Mouse (Mus musculus) MEL (cell line): ENCODE data around the gene Fbxl19. TPM values are rescaled to one million over a fixed set of nuclear protein-coding genes. Genes with fewer than 3 reads are reported as not detected.
"Not testable (repeated sequence)": the region's sequence is repeated elsewhere in the genome, so short reads cannot be mapped to it uniquely, and the experiment has no call there.

Experiments used
- DNase-seq: peaks from one replicate; pipeline ENCODE4 v3.0.0; 2011; ENCODE audit warnings: low read depth, low spot score
- H3K27ac ChIP-seq: 2 replicates; pipeline ENCODE4 v1.5.1; 2012; ENCODE audit warnings: low read depth, mild to moderate bottlenecking, control low read depth, low read length, moderate library complexity; ENCODE audit not compliant: control insufficient read depth
- H3K27me3 ChIP-seq, 2 experiments: fragments of 150-350 bp in 1 of 2; sonication (generic) in 1 of 2; 2 replicates each; pipeline ENCODE4 v1.6.1; 2012; ENCODE audit warnings: low read length in 2 of 2, mild to moderate bottlenecking in 2 of 2, improper control_type of control experiment in 1 of 2, moderate library complexity in 1 of 2; ENCODE audit not compliant: insufficient read depth in 2 of 2, control insufficient read depth in 1 of 2
- H3K36me3 ChIP-seq, 2 experiments: 2 replicates each; pipeline ENCODE4 v1.6.1; 2012 to 2014; ENCODE audit warnings: low read length in 2 of 2, improper control_type of control experiment in 1 of 2, inconsistent platforms in 1 of 2, mild to moderate bottlenecking in 1 of 2; ENCODE audit not compliant: insufficient read depth in 2 of 2, control insufficient read depth in 1 of 2
- H3K4me1 ChIP-seq, 2 experiments: fragments of 150-350 bp in 1 of 2; sonication (generic) in 1 of 2; 2 replicates each; pipeline ENCODE4 v1.6.1; 2012; ENCODE audit warnings: low read length in 2 of 2, improper control_type of control experiment in 1 of 2, mild to moderate bottlenecking in 1 of 2; ENCODE audit not compliant: insufficient read depth in 2 of 2, control insufficient read depth in 1 of 2
- H3K4me3 ChIP-seq, 2 experiments: fragments of 150-350 bp in 1 of 2; sonication (generic) in 1 of 2; 2 replicates each; pipeline ENCODE4 v1.5.1; 2012; ENCODE audit warnings: low read depth in 2 of 2, low read length in 2 of 2, mild to moderate bottlenecking in 2 of 2, moderate library complexity in 2 of 2, control low read depth in 1 of 2, improper control_type of control experiment in 1 of 2; ENCODE audit not compliant: control insufficient read depth in 1 of 2, insufficient read depth in 1 of 2
- H3K79me2 ChIP-seq: 2 replicates; pipeline ENCODE4 v1.6.1; 2012; ENCODE audit warnings: mild to moderate bottlenecking, low read length, moderate library complexity; ENCODE audit not compliant: control insufficient read depth, poor library complexity, insufficient read depth
- H3K9ac ChIP-seq: 2 replicates; pipeline ENCODE4 v1.6.1; 2012; ENCODE audit warnings: low read depth, mild to moderate bottlenecking, control low read depth, low read length, moderate library complexity; ENCODE audit not compliant: control insufficient read depth, poor library complexity, severe bottlenecking
- H3K9me3 ChIP-seq: fragments of 150-350 bp; sonication (generic); replicated peaks from 2 replicates; pipeline ENCODE4 v1.6.1; 2012; ENCODE audit warnings: mild to moderate bottlenecking, low read length, improper control_type of control experiment, moderate library complexity; ENCODE audit not compliant: insufficient read depth
- BHLHE40 ChIP-seq: IDR thresholded peaks from 2 replicates; pipeline ENCODE4 v1.6.1; 2012; ENCODE audit warnings: low read depth, mild to moderate bottlenecking, inconsistent platforms, low read length, improper control_type of control experiment, borderline replicate concordance
- CHD1 ChIP-seq: IDR thresholded peaks from 2 replicates; pipeline ENCODE4 v1.6.1; 2012; ENCODE audit warnings: low read depth, mild to moderate bottlenecking, inconsistent platforms, low read length, improper control_type of control experiment
- CHD2 ChIP-seq: IDR thresholded peaks from 2 replicates; pipeline ENCODE4 v1.6.1; 2011; ENCODE audit warnings: low read length, improper control_type of control experiment
- CTCF ChIP-seq, 3 experiments: IDR thresholded peaks in 2 of 3; conservative IDR thresholded peaks in 1 of 3; 2 replicates each; pipeline ENCODE4 v1.5.1; 2011 to 2012; ENCODE audit warnings: low read length in 3 of 3, low read depth in 2 of 3, mild to moderate bottlenecking in 2 of 3, improper control_type of control experiment in 1 of 3, inconsistent platforms in 1 of 3, mixed read lengths in 1 of 3, moderate library complexity in 1 of 3; ENCODE audit not compliant: control insufficient read depth in 1 of 3, insufficient read depth in 1 of 3, poor library complexity in 1 of 3, severe bottlenecking in 1 of 3
- E2F4 ChIP-seq: IDR thresholded peaks from 2 replicates; pipeline ENCODE4 v1.6.1; 2011; ENCODE audit warnings: low read depth, low read length, improper control_type of control experiment, borderline replicate concordance
- EP300 ChIP-seq, 2 experiments: IDR thresholded peaks; 2 replicates each; pipeline ENCODE4 v1.6.1; 2011; ENCODE audit warnings: improper control_type of control experiment in 2 of 2, low read length in 2 of 2, low read depth in 1 of 2, mild to moderate bottlenecking in 1 of 2
- GABPA ChIP-seq: IDR thresholded peaks from 2 replicates; pipeline ENCODE4 v1.6.1; 2012; ENCODE audit warnings: low read depth, mild to moderate bottlenecking, inconsistent platforms, low read length, improper control_type of control experiment, moderate library complexity
- GATA1 ChIP-seq: IDR thresholded peaks from 2 replicates; pipeline ENCODE4 v1.6.1; 2011; ENCODE audit warnings: low read depth, low read length, improper control_type of control experiment
- JUND ChIP-seq: IDR thresholded peaks from 2 replicates; pipeline ENCODE4 v1.6.1; 2011; ENCODE audit warnings: low read depth, mild to moderate bottlenecking, improper control_type of control experiment, low read length
- KAT2A ChIP-seq: conservative IDR thresholded peaks from 2 replicates; pipeline ENCODE4 v1.6.1; 2012; ENCODE audit warnings: low read depth, low read length, improper control_type of control experiment, inconsistent platforms
- MAFK ChIP-seq: IDR thresholded peaks from 2 replicates; pipeline ENCODE4 v1.6.1; 2011; ENCODE audit warnings: low read depth, mild to moderate bottlenecking, low read length, improper control_type of control experiment, borderline replicate concordance
- MAZ ChIP-seq: IDR thresholded peaks from 2 replicates; pipeline ENCODE4 v1.6.1; 2012; ENCODE audit warnings: low read depth, mild to moderate bottlenecking, inconsistent platforms, low read length, improper control_type of control experiment
- MEF2A ChIP-seq: IDR thresholded peaks from 2 replicates; pipeline ENCODE4 v1.6.1; 2014; ENCODE audit warnings: low read depth, mild to moderate bottlenecking, inconsistent platforms, low read length, improper control_type of control experiment; ENCODE audit not compliant: poor library complexity, insufficient replicate concordance, severe bottlenecking; ENCODE audit errors: extremely low read depth
- MXI1 ChIP-seq: IDR thresholded peaks from 2 replicates; pipeline ENCODE4 v1.6.1; 2011; ENCODE audit warnings: mild to moderate bottlenecking, low read depth, low read length, improper control_type of control experiment
- MYB ChIP-seq: IDR thresholded peaks from 2 replicates; pipeline ENCODE4 v1.6.1; 2011; ENCODE audit warnings: mild to moderate bottlenecking, low read depth, low read length, improper control_type of control experiment
- MYC ChIP-seq: IDR thresholded peaks from 2 replicates; pipeline ENCODE4 v1.6.1; 2011; ENCODE audit warnings: low read depth, mild to moderate bottlenecking, low read length, improper control_type of control experiment, moderate library complexity
- NELFE ChIP-seq: IDR thresholded peaks from 2 replicates; pipeline ENCODE4 v1.6.1; 2011; ENCODE audit warnings: low read depth, low read length, improper control_type of control experiment
- POLR2AphosphoS2 ChIP-seq: IDR thresholded peaks from 2 replicates; pipeline ENCODE4 v1.6.1; 2011; ENCODE audit warnings: low read length, improper control_type of control experiment
- RAD21 ChIP-seq: IDR thresholded peaks from 2 replicates; pipeline ENCODE4 v1.6.1; 2011; ENCODE audit warnings: mild to moderate bottlenecking, low read depth, low read length, improper control_type of control experiment
- RCOR1 ChIP-seq: IDR thresholded peaks from 2 replicates; pipeline ENCODE4 v1.6.1; 2012; ENCODE audit warnings: low read depth, mild to moderate bottlenecking, inconsistent platforms, low read length, improper control_type of control experiment
- SMC3 ChIP-seq: IDR thresholded peaks from 2 replicates; pipeline ENCODE4 v1.6.1; 2011; ENCODE audit warnings: low read depth, low read length, improper control_type of control experiment
- TAL1 ChIP-seq: IDR thresholded peaks from 2 replicates; pipeline ENCODE4 v1.6.1; 2012; ENCODE audit warnings: mild to moderate bottlenecking, inconsistent platforms, low read length, moderate library complexity, mixed read lengths
- TBP ChIP-seq: IDR thresholded peaks from 2 replicates; pipeline ENCODE4 v1.8.0; 2011; ENCODE audit warnings: low read depth, low read length, improper control_type of control experiment
- TCF12 ChIP-seq: IDR thresholded peaks from 2 replicates; pipeline ENCODE4 v1.6.1; 2014; ENCODE audit warnings: low read depth, mild to moderate bottlenecking, inconsistent platforms, low read length, improper control_type of control experiment, moderate library complexity
- UBTF ChIP-seq: IDR thresholded peaks from 2 replicates; pipeline ENCODE4 v1.6.1; 2012; ENCODE audit warnings: low read depth, mild to moderate bottlenecking, inconsistent platforms, low read length, improper control_type of control experiment, moderate library complexity, borderline replicate concordance; ENCODE audit not compliant: insufficient read depth
- USF1 ChIP-seq: IDR thresholded peaks from 2 replicates; pipeline ENCODE4 v1.6.1; 2014; ENCODE audit warnings: low read depth, mild to moderate bottlenecking, inconsistent platforms, low read length, improper control_type of control experiment, moderate library complexity
- USF2 ChIP-seq, 2 experiments: IDR thresholded peaks; 2 replicates each; pipeline ENCODE4 v1.6.1; 2011 to 2012; ENCODE audit warnings: improper control_type of control experiment in 2 of 2, low read length in 2 of 2, borderline replicate concordance in 1 of 2, inconsistent platforms in 1 of 2, low read depth in 1 of 2, mild to moderate bottlenecking in 1 of 2; ENCODE audit not compliant: insufficient read depth in 1 of 2
- ZC3H11A ChIP-seq: IDR thresholded peaks from 2 replicates; pipeline ENCODE4 v1.6.1; 2012; ENCODE audit warnings: low read depth, mild to moderate bottlenecking, inconsistent platforms, low read length, improper control_type of control experiment
- ZKSCAN1 ChIP-seq: IDR thresholded peaks from 2 replicates; pipeline ENCODE4 v1.6.1; 2012; ENCODE audit warnings: low read depth, mild to moderate bottlenecking, inconsistent platforms, low read length, improper control_type of control experiment, moderate library complexity
- ZMIZ1 ChIP-seq: IDR thresholded peaks from 2 replicates; pipeline ENCODE4 v1.6.1; 2012; ENCODE audit warnings: low read depth, mild to moderate bottlenecking, inconsistent platforms, low read length, improper control_type of control experiment, moderate library complexity
- ZNF384 ChIP-seq: IDR thresholded peaks from 2 replicates; pipeline ENCODE4 v1.6.1; 2012; ENCODE audit warnings: low read depth, mild to moderate bottlenecking, inconsistent platforms, low read length, improper control_type of control experiment
- polyA plus RNA-seq, 2 experiments: library from polyadenylated mRNA; stranded (reverse) in 1 of 2; unstranded in 1 of 2; fragments of >175 nt in 1 of 2; fragments of >200 nt in 1 of 2; gene quantifications; 2 replicates each; pipeline versions ENCODE4 v1.2.1 to v1.2.4; 2012; ENCODE audit warnings: low replicate concordance in 2 of 2, low read depth in 1 of 2; ENCODE audit not compliant: insufficient read length in 2 of 2, insufficient read depth in 1 of 2, missing spikeins in 1 of 2
- total RNA-seq: library from RNA; depleted of rRNA; stranded (reverse); fragments of 300-350 nt; gene quantifications from 2 replicates; pipeline ENCODE4 v1.2.3, GENCODE M21; 2012

The Fbxl19 gene
- total and polyA plus RNA-seq, 3 experiments: 46.7 to 58.3 TPM; not detected in 1

DNA sequence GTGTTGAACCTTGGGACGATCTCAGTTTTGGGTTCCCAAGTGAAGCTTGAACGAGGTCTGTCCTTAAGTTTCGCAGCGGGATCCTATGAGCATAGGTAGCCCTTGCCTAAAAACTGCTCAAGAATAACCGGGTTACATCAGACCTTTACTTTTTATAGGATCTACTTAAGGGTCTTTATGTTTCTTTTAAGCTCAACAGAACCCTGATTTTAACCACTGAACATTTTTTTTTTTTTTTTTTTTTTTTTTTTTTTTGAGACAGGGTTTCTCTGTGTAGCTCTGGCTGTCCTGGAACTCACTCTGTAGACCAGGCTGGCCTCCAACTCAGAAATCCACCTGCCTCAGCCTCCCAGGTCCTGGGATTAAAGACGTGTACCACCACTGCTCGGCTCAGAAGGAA, 31.5 kb downstream of the Fbxl19 start:
- peaks cover 16 to 39% of the 10 kb centered on the region in 2 experiments for H3K36me3 ChIP-seq
- H3K4me1 ChIP-seq: peaks cover 0 to 21% of the 10 kb centered on the region in 2 experiments; a peak in 3 of 4 replicates
- H3K27ac ChIP-seq: peak overlapping the region; percentile 87
- peaks cover 21% of the 10 kb centered on the region for H3K79me2 ChIP-seq
- not testable (repeated sequence) for DNase-seq, H3K9me3 ChIP-seq, H3K27me3 ChIP-seq
- H3K9ac ChIP-seq: peak overlapping the region; percentile 95
- peak; percentile 59 for TF ChIP-seq ZNF384
- peak overlapping the region; percentile 59 to 83 for H3K4me3 ChIP-seq

DNA sequence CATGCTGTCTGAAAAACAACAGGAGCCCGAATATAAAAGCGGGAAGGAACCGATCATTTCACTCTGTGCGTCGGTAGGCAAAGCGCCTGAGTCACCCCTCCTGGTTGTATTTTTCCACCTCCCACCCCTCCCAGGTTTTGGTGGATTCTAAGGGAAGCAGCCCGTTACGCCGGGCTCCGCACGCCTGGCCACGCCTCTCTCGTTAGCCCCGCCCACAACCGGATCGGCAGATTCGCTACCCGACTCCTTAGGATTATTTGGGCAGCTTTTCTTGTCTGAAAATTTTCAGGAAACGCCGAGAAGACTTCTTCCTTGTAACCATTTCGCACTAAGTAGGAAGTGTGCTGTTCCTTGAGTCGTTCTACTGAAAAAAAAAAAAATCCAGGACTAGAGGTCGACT, 32.1 kb downstream of the Fbxl19 start, which contains the start of gene Setd1a:
Setd1a (plus strand) TSS at position 245 of the 400 bp plus-strand sequence.
- peaks cover 19% of the 10 kb centered on the region for H3K79me2 ChIP-seq
- H3K9me3 ChIP-seq: no peaks in the 10 kb centered on the region
- H3K27ac ChIP-seq: peak within 1 kb of the TSS; percentile 87
- peak within 1 kb of the TSS; percentile 95 for H3K9ac ChIP-seq
- DNase-seq: peak; percentile 88
- peak within 1 kb of the TSS; percentile 59 to 83 for H3K4me3 ChIP-seq
- peaks cover 0 to 15% of the 10 kb centered on the region in 2 experiments; a peak in 3 of 4 replicates for H3K4me1 ChIP-seq
- H3K27me3 ChIP-seq: no peaks in the 10 kb centered on the region
- peaks cover 18 to 34% of the 10 kb centered on the region in 2 experiments for H3K36me3 ChIP-seq
- no peak for TF ChIP-seq RAD21
- no peak for TF ChIP-seq ZKSCAN1
- no peak for TF ChIP-seq USF2 (IDR thresholded peaks at IDR 0.05; ENCODE audit: borderline replicate concordance in 1 of 2, insufficient read depth in 1 of 2, low read depth in 1 of 2, low read length in 2 of 2)
- TF ChIP-seq RCOR1: no peak
- no peak for TF ChIP-seq MXI1
- TF ChIP-seq EP300 (IDR thresholded peaks at IDR 0.05; ENCODE audit: low read depth in 1 of 2, low read length in 2 of 2): no peak
- TF ChIP-seq GATA1: no peak
- no peak for TF ChIP-seq BHLHE40
- no peak for TF ChIP-seq CHD2
- TF ChIP-seq ZMIZ1: 0 out of 2 replicates have a peak, but pooled peaks have one; percentile 38
- no peak for TF ChIP-seq CHD1
- peak; percentile 36 for TF ChIP-seq NELFE
- no peak for TF ChIP-seq GABPA
- no peak for TF ChIP-seq UBTF
- no peak for TF ChIP-seq MYC
- no peak for TF ChIP-seq CTCF (IDR thresholded peaks at IDR 0.05 in 2 of 3, conservative IDR thresholded peaks at IDR 0.05 in 1 of 3; ENCODE audit: control insufficient read depth in 1 of 3, insufficient read depth in 1 of 3, low read depth in 2 of 3, low read length in 3 of 3, poor library complexity in 1 of 3, severe bottlenecking in 1 of 3)
- no peak for TF ChIP-seq MAFK
- no peak for TF ChIP-seq TAL1
- TF ChIP-seq E2F4: 0 out of 2 replicates have a peak, but pooled peaks have one; percentile 16
- 0 out of 2 replicates have a peak, but pooled peaks have one; percentile 20 for TF ChIP-seq TBP
- TF ChIP-seq MEF2A: no peak
- TF ChIP-seq MAZ: no peak
- no peak for TF ChIP-seq MYB
- TF ChIP-seq ZC3H11A: peak; percentile 66
- no peak; the same call in 1 of the 2 replicates for TF ChIP-seq POLR2AphosphoS2
- TF ChIP-seq SMC3: no peak
- TF ChIP-seq JUND: no peak
- TF ChIP-seq USF1: no peak
- TF ChIP-seq KAT2A: no peak
- no peak for TF ChIP-seq TCF12
- TF ChIP-seq ZNF384: peak; percentile 44; the same call in 1 of the 2 replicates
